Mouse (Mus musculus): ENCODE data around the gene Tmem132c.

Tmem132c gene

GRCm38 (mm10) chr5:127241136-127241924 is at the start of gene Tmem132c:
Gene Tmem132c (plus strand): TSS chr5:127241808.
- peak; percentile 78 for DNase-seq

GRCm38 (mm10) chr5:127191881-127192280 is 49.7 kb upstream of the Tmem132c start:
- peak; percentile 19 for DNase-seq

GRCm38 (mm10) chr5:127198850-127199249 is 42.8 kb upstream of the Tmem132c start:
- DNase-seq, result peak; percentile 15

GRCm38 (mm10) chr5:127204881-127205280 is 36.7 kb upstream of the Tmem132c start:
- DNase-seq, result no peak

- DNase-seq, result no peak
Observed at GRCm38 (mm10) chr5:127216389-127216788, 25.2 kb upstream of the Tmem132c start.

- DNase-seq, result no peak
Observed at GRCm38 (mm10) chr5:127217725-127218124, 23.9 kb upstream of the Tmem132c start.

- no peak for DNase-seq
Observed at GRCm38 (mm10) chr5:127227929-127228595, 13.5 kb upstream of the Tmem132c start.

GRCm38 (mm10) chr5:127234715-127235114 is 6.9 kb upstream of the Tmem132c start:
- DNase-seq, result no peak

- peak; percentile 78 for DNase-seq
Observed at GRCm38 (mm10) chr5:127235203-127235602, 6.4 kb upstream of the Tmem132c start.

GRCm38 (mm10) chr5:127239706-127240105 is 1.9 kb upstream of the Tmem132c start:
- DNase-seq, result no peak

- no peak for DNase-seq
Observed at GRCm38 (mm10) chr5:127240646-127241045, 962 bp upstream of the Tmem132c start.

- DNase-seq, result no peak
Observed at GRCm38 (mm10) chr5:127241925-127242762, 536 bp downstream of the Tmem132c start.

- no peak for DNase-seq
Observed at GRCm38 (mm10) chr5:127242763-127243160, 1.2 kb downstream of the Tmem132c start.

GRCm38 (mm10) chr5:127243209-127243608 is 1.6 kb downstream of the Tmem132c start:
- DNase-seq, result no peak

- no peak for DNase-seq
Observed at GRCm38 (mm10) chr5:127243611-127244010, 2.0 kb downstream of the Tmem132c start.

- no peak for DNase-seq
Observed at GRCm38 (mm10) chr5:127253263-127253662, 11.7 kb downstream of the Tmem132c start.

GRCm38 (mm10) chr5:127256947-127257610 is 15.5 kb downstream of the Tmem132c start:
- no peak for DNase-seq

GRCm38 (mm10) chr5:127262136-127262535 is 20.5 kb downstream of the Tmem132c start:
- DNase-seq, result no peak

- DNase-seq, result no peak
Observed at GRCm38 (mm10) chr5:127271145-127271544, 29.5 kb downstream of the Tmem132c start.

GRCm38 (mm10) chr5:127279462-127279861 is 37.9 kb downstream of the Tmem132c start:
- DNase-seq, result no peak

GRCm38 (mm10) chr5:127281186-127281585 is 39.6 kb downstream of the Tmem132c start:
- DNase-seq, result no peak

- DNase-seq, result peak; percentile 51
Observed at GRCm38 (mm10) chr5:127282539-127283123, 41.0 kb downstream of the Tmem132c start.
